Mouse (Mus musculus) kidney, adult 9 months (tissue): Measurements from ENCODE around the gene Bcas2.
"Not testable (repeated sequence)": the region's sequence is repeated elsewhere in the genome, so short reads cannot be mapped to it uniquely, and the experiment has no call there.

Experiments used
- DNase-seq: peaks from one replicate; pipeline ENCODE4 v3.0.0; 2022

The Bcas2 gene

DNA sequence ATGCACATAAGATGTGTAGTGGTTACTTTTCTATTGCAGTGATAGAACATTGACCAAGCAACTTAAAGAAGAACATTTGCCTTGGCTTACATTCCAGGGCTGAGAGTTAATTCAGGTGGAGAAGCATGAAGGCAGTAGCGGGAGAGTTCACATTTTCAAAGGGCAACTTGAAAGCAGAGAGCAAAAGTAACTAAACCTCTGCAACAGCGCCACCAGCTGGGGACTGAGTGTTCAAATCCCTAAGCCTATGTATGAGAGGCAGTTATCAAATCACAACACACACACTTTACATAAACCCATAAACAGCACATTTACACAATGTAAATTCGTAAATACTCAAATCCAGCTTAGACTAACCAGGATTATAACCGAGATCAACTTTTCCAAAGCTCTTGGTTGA, 1.7 kb upstream of the Bcas2 start:
- DNase-seq: peak; percentile 80

GRCm38 (mm10) chr3:103172615-103173014, 1.2 kb downstream of the Bcas2 start:
- no peak for DNase-seq

DNA sequence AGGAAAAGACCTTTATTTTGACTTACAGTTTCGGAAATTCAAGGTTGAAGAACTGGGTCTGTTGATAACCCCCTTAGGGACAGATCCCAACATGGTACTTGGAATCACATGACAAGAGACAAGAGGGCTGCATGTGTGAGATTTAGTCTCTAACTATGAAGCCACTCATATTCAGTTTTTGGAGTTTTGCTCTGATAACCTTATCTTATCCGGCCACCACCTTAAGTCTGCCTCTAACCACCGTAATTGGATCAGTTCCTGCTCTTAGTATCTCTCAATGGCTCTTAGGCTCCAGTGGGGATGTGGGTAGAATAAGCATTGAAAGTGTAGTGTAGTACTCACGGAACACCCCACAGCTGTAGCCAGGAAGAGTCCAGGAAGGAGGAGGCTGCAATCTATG, 5.3 kb downstream of the Bcas2 start:
- DNase-seq: no peak

DNA sequence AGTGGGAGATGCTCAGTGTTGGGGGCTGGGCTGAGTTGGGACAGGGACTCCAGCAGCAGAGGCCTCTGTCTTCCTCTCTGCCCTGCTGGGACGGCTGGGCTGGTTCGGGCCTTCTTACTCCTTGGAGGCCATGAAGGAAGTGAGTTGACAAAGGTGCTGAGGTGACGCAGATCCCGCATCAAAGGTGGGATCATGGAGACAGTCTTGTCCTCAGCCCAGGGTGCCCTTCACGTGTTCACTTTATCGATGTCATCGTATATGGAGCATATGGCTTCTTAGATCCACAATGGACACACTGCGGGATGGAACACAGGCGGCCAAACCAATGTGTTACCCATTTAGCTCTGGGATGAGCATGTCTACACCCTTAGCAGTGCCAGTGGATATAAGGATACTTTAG, 8.1 kb downstream of the Bcas2 start:
- no peak for DNase-seq

GRCm38 (mm10) chr3:103181171-103181570, 9.7 kb downstream of the Bcas2 start:
- DNase-seq: no peak

- no peak for DNase-seq
Measured at GRCm38 (mm10) chr3:103182821-103183220, 11.4 kb downstream of the Bcas2 start.

DNA sequence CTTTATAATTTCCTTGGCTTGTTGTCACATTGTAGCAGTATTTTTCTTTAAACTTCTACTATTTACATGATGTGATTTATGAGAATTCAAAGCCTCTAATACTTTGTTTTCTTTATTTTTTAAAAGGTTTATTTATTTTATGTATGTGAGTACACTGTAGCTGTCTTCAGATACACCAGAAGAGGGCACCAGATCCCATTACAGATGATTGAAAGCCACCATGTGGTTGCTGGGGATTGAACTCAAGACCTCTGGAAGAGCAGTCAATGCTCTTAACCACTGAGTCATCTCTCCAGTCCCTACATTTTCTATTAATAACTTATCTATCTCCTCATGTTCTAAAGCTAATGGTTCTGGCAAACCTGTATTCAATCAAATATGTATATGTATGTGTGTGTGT, 13.0 kb downstream of the Bcas2 start:
- DNase-seq: peak; percentile 9

DNA sequence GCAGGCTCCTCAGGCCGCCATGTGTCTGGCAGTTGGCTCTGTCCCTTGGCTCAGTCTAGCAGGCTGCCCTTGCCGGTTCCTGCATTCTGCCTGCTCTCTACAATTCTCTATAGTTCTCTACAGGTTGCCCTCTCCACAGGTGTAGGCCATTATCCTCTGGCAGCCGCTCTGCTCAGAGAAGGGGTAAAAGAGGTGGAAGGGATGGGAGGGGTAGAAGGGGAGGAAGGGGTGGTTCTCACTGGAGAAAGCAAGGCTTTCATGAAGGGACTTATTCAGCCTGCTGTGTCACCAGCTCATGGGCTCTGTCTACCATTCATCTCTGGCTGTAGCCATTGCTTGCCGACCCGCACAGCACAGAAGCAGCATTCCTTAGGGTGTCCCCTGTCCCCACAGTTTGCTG, 17.0 kb downstream of the Bcas2 start:
- no peak for DNase-seq

- DNase-seq: no peak
Measured at GRCm38 (mm10) chr3:103188856-103189255, 17.4 kb downstream of the Bcas2 start.

GRCm38 (mm10) chr3:103192161-103192560, 20.7 kb downstream of the Bcas2 start:
- DNase-seq: no peak

DNA sequence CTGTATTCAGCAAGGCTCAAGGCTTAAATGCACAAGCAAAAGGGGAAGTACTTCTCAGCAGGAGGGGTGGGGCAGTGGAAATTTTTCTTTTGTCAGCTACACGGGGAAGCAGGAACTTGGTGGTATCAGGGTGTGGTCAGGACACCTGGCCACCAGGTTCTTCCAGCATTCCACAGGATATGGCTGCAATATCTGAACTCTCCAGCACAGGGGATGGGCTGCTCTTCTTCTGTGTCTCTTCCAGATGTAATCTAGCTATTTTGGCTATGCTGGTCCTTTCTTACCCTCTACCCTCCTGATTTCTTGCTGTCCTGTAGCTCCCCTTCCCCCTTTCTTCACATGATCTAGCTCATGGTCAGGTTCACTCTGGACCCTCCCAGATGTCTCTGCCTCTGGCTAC, 21.7 kb downstream of the Bcas2 start:
- no peak for DNase-seq

DNA sequence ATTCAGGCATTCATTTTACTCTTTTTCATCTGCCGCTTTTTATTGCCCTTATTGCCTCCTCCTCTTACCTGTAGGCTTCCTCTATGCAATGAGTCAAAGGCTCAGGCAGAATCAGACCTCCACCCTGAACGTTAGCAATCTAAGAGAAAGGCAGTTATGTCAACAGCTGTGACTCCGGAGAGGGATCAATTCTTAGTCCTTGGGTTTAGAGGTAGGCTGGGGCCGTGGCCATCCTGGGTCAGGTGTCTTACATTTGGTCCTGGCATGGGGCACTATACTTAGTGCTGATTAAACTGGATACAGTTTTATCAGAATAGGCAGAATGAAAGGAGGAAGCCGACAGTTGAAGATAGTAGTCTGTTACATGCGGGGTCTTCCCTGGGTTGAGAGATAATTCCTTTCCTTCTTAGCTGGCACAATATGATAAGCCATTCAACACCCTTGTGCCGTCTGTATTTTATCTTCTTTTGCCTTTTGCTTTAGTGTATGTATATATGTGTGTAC, 24.9 kb downstream of the Bcas2 start:
- no peak for DNase-seq

GRCm38 (mm10) chr3:103199386-103199785, 27.9 kb downstream of the Bcas2 start:
- DNase-seq: no peak

GRCm38 (mm10) chr3:103201105-103201504, 29.6 kb downstream of the Bcas2 start:
- DNase-seq: not testable (repeated sequence)

DNA sequence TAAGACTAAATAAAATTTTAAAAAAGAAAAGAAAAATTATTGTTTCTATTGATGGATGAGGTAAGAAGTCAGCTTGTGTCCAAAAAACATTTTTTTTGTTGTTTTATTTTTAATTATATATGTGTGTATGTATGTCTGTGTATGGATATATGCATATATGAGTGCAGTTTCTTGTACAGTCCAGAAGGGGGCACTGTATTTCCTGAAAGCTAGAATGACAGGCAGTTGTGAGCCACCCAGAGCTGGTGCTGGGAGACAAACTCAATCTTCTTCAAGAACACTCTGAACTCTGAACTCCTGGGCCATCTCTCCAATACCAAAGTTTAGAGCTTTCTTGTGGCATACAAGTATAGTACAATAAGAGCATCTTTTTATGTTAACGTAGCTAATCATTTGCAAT, 32.1 kb downstream of the Bcas2 start:
- no peak for DNase-seq

DNA sequence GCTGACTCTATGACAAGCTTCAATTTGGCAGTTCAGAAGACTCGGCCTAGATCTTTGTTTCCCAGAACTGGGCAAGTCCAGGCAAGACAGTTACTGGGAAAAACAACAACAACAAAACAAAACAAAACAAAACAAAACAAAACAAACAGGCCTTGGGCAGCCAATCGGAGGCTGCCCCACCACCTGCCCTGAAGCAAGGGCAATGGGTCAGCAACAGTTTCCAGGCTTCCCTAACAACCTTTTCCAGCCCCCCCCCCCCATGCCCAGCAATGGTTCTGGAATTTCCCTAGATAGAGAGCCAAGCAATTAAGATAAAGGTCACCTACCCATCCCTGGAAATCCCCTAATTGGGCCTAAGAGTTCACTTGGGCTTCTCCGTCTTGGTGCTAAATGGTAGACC, 33.0 kb downstream of the Bcas2 start:
- no peak for DNase-seq

DNA sequence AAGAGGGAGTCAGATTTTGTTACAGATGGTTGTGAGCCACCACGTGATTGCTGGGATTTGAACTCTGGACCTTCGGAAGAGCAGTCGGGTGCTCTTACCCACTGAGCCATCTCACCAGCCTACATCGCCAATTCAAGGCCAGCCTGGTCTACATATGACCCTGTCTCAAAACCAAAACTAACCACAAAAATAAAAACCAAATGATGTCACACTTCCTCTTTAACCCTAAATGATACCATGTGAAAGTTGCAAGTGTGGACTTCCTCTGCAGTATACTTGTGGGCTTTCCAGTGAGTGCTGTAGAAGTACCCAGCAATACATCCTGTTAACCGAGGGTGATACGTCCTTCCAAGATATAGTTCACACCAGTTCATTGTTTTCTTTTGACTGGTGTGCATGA, 34.9 kb downstream of the Bcas2 start:
- DNase-seq: peak; percentile 6

- DNase-seq: no peak
Measured at GRCm38 (mm10) chr3:103207749-103208148, 36.3 kb downstream of the Bcas2 start.

GRCm38 (mm10) chr3:103208237-103208636, 36.8 kb downstream of the Bcas2 start:
- no peak for DNase-seq

DNA sequence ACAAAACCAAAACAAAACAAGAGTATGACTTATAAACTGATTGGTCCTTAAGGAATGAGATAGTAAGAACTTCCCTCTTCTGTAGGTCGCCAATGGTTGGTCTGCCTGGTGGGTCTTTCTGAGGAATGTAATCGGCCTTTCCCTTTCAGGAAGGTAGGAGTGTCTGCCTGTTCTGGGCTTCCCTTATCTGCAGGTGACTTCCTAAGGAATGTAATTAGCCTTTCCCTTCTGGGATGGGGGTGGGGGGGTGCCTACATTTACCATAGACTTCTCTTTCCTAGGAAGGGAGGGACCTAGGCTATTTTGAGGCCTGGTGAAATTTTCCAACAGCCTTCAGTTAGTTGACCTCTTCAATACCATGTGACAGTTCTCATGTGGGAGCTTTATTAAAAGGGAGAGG, 39.6 kb downstream of the Bcas2 start:
- no peak for DNase-seq

DNA sequence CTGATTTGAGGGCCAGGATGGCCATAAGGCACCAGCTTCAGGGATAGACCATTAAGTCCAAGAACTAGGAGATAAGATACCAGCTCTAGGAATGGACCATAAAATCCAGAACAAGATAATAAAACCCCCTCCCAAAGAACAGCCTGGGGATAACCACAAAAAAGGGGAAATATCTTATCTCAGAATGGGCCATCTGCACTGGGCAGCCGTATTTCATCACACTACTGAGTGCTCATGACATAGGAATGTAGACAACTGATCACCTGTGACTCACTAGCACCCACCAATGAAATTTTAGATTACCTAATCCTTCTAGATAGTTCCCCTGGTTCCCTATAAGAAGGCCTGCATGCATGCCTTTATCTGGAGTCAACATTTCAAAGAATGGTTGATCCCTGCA, 40.7 kb downstream of the Bcas2 start:
- no peak for DNase-seq

GRCm38 (mm10) chr3:103213537-103213936, 42.1 kb downstream of the Bcas2 start:
- no peak for DNase-seq

GRCm38 (mm10) chr3:103214593-103215285, 43.3 kb downstream of the Bcas2 start:
- peak; percentile 48 for DNase-seq

DNA sequence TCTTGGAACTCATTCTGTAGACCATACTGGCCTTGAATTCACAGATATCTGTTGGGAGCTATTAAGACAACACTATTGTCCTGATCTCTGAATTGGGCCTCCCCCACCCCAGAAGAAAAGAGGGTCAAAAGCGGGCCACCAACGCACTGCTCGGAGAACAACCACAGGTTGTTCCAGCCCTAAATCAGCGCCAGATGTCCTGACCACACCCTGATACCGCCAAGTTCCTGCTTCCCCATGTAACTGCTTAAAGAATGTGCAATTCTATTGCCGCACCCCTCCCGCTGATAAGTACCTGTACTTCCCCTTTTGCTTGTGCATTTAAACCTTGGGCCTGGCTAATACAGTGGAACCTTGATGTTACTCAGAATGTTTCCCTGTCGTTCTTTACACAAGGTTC, 43.9 kb downstream of the Bcas2 start:
- not testable (repeated sequence) for DNase-seq

- no peak for DNase-seq
Measured at GRCm38 (mm10) chr3:103221435-103221834, 50.0 kb downstream of the Bcas2 start.
